Mouse (Mus musculus) myocyte (in vitro differentiated cells): Measurements from ENCODE around the gene Pvr.

Experiments
- CEBPB ChIP-seq: IDR thresholded peaks from 2 replicates; pipeline ENCODE4 v1.6.1; 2011; ENCODE audit warnings: mild to moderate bottlenecking, moderate library complexity; ENCODE audit not compliant: poor library complexity, insufficient read depth, severe bottlenecking
- E2F4 ChIP-seq: IDR thresholded peaks from one replicate; pipeline ENCODE4 v1.6.1; 2011; ENCODE audit warnings: mild to moderate bottlenecking, control low read depth, moderate library complexity; ENCODE audit not compliant: insufficient read depth
- MYOD1 ChIP-seq, 3 experiments: IDR thresholded peaks; one replicate each; pipeline ENCODE4 v1.6.1; 2011; ENCODE audit warnings: control low read depth in 2 of 3, low read depth in 2 of 3, mild to moderate bottlenecking in 2 of 3, moderate library complexity in 1 of 3; ENCODE audit not compliant: insufficient read length in 2 of 3, control insufficient read depth in 1 of 3
- POLR2A ChIP-seq: IDR thresholded peaks from one replicate; pipeline ENCODE4 v1.6.1; 2011; ENCODE audit warnings: low read depth, mild to moderate bottlenecking, control low read depth, moderate library complexity; ENCODE audit not compliant: insufficient read length
- POLR2AphosphoS2 ChIP-seq: IDR thresholded peaks from one replicate; pipeline ENCODE4 v1.6.1; 2011; ENCODE audit warnings: low read depth, control low read depth; ENCODE audit not compliant: insufficient read length
- REST ChIP-seq: IDR thresholded peaks from one replicate; pipeline ENCODE4 v1.6.1; 2011; ENCODE audit warnings: mild to moderate bottlenecking, control low read depth, moderate library complexity; ENCODE audit not compliant: insufficient read depth, insufficient read length
- TCF12 ChIP-seq: IDR thresholded peaks from one replicate; pipeline ENCODE4 v1.6.1; 2011; ENCODE audit warnings: mild to moderate bottlenecking, control low read depth; ENCODE audit not compliant: poor library complexity, insufficient read depth, severe bottlenecking
- USF1 ChIP-seq: IDR thresholded peaks from one replicate; pipeline ENCODE4 v1.6.1; 2011; ENCODE audit warnings: low read depth, mild to moderate bottlenecking, control low read depth, moderate library complexity

DNA sequence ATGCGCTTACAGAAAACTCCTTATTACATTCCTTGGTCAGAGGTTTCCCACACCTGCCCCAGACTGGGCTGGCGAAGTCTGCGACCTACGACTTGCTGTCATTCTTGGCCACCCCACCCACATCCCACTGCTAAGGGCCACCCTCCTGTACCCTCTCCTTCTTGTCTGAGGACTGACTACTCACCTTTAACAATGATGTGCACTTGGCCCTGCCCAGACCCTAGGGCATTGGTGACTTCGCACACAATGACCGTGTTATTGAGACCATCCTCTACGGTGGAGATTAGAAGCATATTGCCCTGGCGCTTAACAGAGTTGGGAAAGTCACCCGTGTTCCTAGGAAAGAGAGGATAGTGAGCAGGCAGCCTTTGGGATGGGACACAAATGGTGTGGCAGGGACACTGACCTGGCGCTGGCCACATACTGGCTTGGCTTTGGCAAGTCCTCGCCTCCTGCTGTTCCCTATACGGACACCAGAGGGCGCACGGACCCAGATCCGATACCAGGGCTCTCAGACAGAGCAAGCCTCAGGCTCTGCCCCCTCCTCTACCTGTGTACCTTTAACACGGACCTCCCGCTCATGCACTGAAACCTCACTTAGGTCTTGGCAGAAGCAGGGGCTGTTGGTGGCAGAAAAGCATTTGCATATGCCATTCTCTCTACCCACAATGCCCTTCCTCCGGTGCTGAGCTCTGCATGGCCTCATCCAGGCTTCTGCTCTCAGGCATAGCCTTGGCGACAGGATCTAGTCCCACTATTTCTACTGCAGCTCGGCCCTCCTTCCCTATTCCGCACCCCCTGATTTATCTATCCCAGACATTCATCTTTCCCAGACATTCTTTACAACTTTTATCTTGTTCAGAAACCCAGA, 10.3 kb downstream of the Pvr start:
- TF ChIP-seq POLR2A (no peak), USF1 (no peak), TCF12 (no peak), MYOD1 (IDR thresholded peaks at IDR 0.05; ENCODE audit: control insufficient read depth in 1 of 3, insufficient read length in 2 of 3, low read depth in 2 of 3) (no peak), CEBPB (no peak), POLR2AphosphoS2 (no peak), E2F4 (no peak), REST (no peak)
